Mouse (Mus musculus) thymus, postnatal 0 days (tissue): ENCODE measurements around the gene Fgf23. TPM values are rescaled to one million over a fixed set of nuclear protein-coding genes. Genes with fewer than 3 reads are reported as not detected.

Experiments used
- DNase-seq: peaks from one replicate; pipeline ENCODE4 v3.0.0-alpha.2; 2015; ENCODE audit warnings: low spot score
- polyA plus RNA-seq: library from polyadenylated mRNA; unstranded; fragments of >200 nt; fragmentation: Nextera tagmentation; extraction: Ambion mirVana; gene quantifications from 2 replicates; pipeline ENCODE4 v1.2.1, GENCODE M21; 2015

Gene Fgf23
- 0.12 and 0.20 TPM in 2 replicates for polyA plus RNA-seq

- no peak for DNase-seq
Measured at GRCm38 (mm10) chr6:127072817-127073216, at the start of gene Fgf23. Gene Fgf23, plus strand, starts transcription at chr6:127072902.

- DNase-seq, result no peak
Measured at GRCm38 (mm10) chr6:127024836-127025235, 47.9 kb upstream of the Fgf23 start.

GRCm38 (mm10) chr6:127034760-127035159 lies 37.9 kb upstream of the Fgf23 start:
- DNase-seq, result peak; percentile 61

- no peak for DNase-seq
Measured at GRCm38 (mm10) chr6:127044909-127045308, 27.8 kb upstream of the Fgf23 start.

- DNase-seq, result no peak
Measured at GRCm38 (mm10) chr6:127050847-127051246, 21.9 kb upstream of the Fgf23 start.

- DNase-seq, result no peak
Measured at GRCm38 (mm10) chr6:127056990-127057588, 15.6 kb upstream of the Fgf23 start.

- no peak for DNase-seq
Measured at GRCm38 (mm10) chr6:127059975-127060374, 12.7 kb upstream of the Fgf23 start.

GRCm38 (mm10) chr6:127063915-127064314 lies 8.8 kb upstream of the Fgf23 start:
- no peak for DNase-seq

GRCm38 (mm10) chr6:127064815-127065214 lies 7.9 kb upstream of the Fgf23 start:
- DNase-seq, result no peak

GRCm38 (mm10) chr6:127079867-127080731 lies 7.4 kb downstream of the Fgf23 start:
- DNase-seq, result peak; percentile 12

GRCm38 (mm10) chr6:127081820-127082219 lies 9.1 kb downstream of the Fgf23 start:
- DNase-seq, result no peak

- DNase-seq, result no peak
Measured at GRCm38 (mm10) chr6:127086739-127087138, 14.0 kb downstream of the Fgf23 start.

- no peak for DNase-seq
Measured at GRCm38 (mm10) chr6:127094565-127094964, 21.9 kb downstream of the Fgf23 start.

GRCm38 (mm10) chr6:127103506-127104275 lies 31.0 kb downstream of the Fgf23 start:
- DNase-seq, result no peak

- no peak for DNase-seq
Measured at GRCm38 (mm10) chr6:127104396-127105029, 31.8 kb downstream of the Fgf23 start.

GRCm38 (mm10) chr6:127105107-127105506 lies 32.4 kb downstream of the Fgf23 start:
- DNase-seq, result peak; percentile 40

- no peak for DNase-seq
Measured at GRCm38 (mm10) chr6:127106189-127106588, 33.5 kb downstream of the Fgf23 start.

- no peak for DNase-seq
Measured at GRCm38 (mm10) chr6:127106726-127107125, 34.0 kb downstream of the Fgf23 start.

- DNase-seq, result no peak
Measured at GRCm38 (mm10) chr6:127107413-127107812, 34.7 kb downstream of the Fgf23 start.

- DNase-seq, result peak; percentile 15
Measured at GRCm38 (mm10) chr6:127108368-127109060, 35.8 kb downstream of the Fgf23 start.
